Mouse (Mus musculus): ENCODE results near the gene Mbtd1.
A peak's percentile ranks its signal among the peaks of the same experiment; 100 is the strongest.

The Mbtd1 gene

DNA sequence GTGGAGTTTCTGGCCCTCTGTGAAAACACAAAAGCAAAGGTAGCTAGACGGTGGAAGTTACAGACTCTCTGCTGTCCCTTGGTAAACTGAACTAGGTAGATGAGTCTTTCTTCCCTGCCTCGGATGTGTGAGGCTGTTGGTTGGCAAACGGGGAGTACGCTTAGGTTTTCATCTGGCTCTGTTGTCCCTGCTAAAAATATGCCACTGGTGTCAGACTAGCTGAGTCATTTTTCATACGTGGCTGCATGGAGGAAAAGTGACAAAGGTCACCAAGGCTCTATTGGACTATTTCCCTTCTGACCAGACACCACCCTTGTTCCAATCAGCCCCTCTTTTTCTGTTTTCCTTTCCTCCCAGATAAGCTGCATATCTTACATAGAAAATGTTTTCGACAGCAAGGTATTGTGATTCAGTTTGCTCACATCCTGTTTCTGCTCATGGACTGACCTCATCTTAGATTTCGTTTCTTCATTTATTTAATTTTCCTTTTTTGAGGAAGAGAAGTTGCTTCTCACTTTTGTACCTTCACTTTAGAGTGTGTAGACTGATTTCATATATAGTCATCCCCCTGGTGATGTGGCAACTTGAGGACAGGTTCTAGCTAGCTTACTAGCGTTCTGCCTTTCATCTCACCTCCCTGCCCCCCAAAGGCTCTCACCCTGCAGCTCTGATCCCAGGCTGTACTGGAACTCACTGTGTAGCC, 102.1 kb downstream of the Mbtd1 start:
- no peak for DNase-seq

DNA sequence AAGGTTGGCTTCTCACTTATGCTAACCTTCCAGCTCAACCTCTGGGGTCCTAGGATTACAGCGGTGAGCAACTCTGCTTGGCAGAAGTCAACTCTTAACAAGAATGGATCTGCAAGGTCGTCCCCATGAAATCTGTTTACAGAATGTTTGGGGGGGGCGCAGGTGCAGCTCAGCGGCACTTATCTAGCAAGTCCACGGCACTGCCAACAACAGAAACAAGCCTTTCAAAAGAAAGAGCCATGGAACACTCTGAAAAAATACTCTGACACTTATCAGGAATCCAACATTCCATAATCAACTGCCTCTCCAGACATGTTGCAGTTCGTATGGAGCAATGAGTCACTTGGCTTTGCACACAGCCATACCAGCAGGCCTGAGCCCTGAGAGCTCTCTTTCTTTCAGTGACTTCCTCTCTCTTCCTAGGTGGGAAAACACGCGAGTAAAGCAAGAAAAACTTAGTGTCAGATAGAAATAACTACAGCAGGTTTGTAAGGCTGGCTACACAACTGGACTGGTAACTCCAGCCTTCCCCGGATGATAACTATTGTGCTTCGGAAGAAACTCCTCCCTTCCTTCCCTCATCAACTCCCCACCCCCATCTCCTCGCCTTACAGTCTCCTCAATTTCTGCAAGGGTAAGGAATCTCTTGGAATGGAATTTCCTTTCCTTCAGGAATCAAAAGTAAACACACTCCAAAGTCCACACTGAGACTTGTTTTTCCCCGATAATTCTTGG, 102.8 kb downstream of the Mbtd1 start:
- DNase-seq, result no peak

DNA sequence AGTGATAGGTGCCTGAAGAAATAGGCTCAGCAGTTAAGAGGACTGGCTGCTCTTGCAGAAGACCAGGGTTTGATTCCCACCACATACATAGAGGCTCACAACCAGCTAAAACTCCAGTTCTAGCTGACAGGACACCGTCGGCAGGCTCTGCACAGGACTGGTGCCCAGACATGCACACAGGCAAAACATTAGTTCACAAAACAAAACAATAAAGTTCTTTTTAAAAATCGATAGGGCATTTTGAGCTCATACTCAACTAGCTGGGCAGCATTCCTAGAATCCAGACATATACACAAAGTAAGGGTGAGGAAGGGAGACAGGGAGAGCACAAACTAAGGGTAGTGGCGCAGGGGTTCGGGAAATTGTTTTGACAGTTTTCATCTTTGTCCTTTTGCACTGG, 108.9 kb downstream of the Mbtd1 start:
- no peak for DNase-seq

GRCm38 (mm10) chr11:93995111-93995719, 109.6 kb downstream of the Mbtd1 start:
- peak; percentile 91 for DNase-seq

- peak; percentile 95 for DNase-seq
These were observed 110.2 kb downstream of the Mbtd1 start, which contains the start of gene Spag9 for GRCm38 (mm10) chr11:93995720-93996305. TSS of gene Spag9 (plus strand) at chr11:93996091.
